Mouse (Mus musculus) thymus, postnatal 0 days (tissue): Measurements from ENCODE around the gene Odf3l1. TPM values are rescaled to one million over a fixed set of nuclear protein-coding genes. Genes with fewer than 3 reads are reported as not detected.

ENCODE experiments used
- DNase-seq: peaks from one replicate; pipeline ENCODE4 v3.0.0-alpha.2; 2015; ENCODE audit warnings: low spot score
- polyA plus RNA-seq: library from polyadenylated mRNA; unstranded; fragments of >200 nt; fragmentation: Nextera tagmentation; extraction: Ambion mirVana; gene quantifications from 2 replicates; pipeline ENCODE4 v1.2.1, GENCODE M21; 2015

Odf3l1 gene
- polyA plus RNA-seq, 1 experiment from 2014 or later: 0.13 TPM

DNA sequence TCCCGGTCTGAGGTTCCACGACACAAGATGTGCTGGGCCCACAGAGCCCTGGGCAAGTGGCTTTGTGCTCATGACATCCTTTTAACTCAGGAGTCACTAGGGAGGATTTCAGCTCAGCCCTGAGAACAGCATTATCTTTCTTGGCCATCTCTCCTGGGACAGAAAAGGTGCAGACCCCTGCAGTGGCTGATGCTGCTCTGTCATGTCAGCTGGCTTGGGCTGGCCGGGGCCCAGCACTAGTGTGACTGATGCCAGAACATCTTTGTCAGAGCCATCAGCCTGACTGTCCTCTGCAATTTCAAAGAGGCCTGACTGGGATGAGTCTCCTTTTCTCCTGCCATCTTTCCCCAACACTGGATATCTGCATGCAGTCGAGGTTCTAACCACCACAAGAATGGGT lies 17.8 kb upstream of the Odf3l1 start:
- DNase-seq: no peak

DNA sequence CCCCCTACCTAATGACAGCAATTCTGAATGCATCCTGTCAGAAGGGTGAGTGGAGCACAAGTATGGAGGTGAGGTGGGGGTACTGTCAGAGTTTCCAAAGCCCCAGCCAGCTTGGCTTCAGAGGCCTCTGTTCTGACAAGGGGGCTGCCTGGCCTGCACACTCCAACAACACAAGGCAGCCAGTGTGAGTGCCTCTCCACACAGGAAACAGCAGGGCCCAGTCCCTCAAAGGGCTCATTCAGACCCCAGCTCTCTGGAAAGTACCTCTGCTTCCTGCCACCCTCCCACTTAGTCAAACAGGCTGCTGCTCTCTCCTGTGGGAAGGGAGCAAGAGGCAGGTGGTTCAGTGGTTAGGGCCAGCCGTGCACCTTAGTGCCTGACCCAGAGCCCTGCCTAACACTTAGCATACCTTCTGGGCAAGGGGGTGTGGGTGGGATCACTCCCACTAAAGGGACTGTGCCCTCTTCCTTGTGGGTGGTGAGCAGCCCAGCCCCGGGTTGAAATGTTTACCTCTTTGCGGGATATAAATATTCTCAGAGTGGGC lies 17.1 kb upstream of the Odf3l1 start:
- peak; percentile 10 for DNase-seq

DNA sequence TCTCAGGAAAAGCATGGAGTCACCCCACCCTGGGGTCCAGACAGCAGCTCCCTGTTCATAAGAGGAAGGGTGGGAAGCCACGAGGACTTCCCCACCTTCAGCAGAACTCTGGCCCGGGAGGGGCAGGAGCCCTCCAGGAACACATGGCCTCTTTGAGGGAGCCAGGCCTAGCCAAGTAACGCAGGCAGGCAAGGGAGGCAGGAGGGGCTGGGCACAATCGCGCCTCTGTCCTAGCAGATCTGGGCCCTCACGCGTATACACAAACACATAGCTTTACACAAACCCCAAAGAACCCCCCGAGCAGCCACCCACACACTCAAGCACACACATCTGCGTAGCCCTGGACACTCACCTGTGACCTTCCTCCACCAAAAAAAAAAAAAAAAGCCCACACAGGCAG lies 16.3 kb upstream of the Odf3l1 start:
- no peak for DNase-seq

DNA sequence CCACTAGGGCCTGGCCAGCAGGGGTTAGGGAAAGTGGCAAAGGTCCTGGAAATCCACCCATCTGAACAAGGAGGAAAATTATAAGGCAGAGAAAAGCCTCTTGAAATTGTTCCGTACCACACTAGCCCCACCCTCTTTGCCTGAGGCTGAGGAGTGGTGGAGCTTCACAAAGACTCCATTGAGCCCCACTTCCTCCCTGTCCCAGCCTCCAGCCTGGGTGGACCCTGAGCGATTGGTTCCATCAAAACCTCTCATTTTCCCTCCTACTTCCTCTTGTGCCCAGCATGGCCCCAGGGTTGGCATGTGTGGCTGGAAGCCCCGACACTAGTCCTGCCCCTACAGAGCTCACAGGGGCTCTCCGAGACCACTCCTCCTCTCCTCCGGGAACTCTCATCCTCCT lies 12.8 kb upstream of the Odf3l1 start:
- no peak for DNase-seq

DNA sequence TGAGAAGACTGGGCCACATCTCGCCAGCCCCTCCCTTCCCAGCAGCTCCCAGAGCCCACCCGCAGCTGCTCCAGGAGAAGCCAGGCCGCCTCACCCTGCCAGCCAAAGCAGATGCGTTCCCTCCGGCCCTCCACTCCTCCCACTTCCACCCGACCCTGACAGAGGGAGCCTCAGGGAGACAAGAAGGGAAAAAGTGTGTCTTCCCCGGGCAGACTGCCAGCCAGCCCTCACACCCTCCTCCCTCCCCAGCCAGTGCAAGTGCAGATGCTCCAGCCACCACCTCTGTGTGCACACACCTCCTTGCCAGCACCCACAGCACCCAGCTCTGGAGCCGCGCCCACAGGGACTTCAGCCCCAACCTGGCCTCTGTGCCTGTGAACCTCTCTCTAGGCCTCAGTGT lies 12.3 kb upstream of the Odf3l1 start:
- no peak for DNase-seq

DNA sequence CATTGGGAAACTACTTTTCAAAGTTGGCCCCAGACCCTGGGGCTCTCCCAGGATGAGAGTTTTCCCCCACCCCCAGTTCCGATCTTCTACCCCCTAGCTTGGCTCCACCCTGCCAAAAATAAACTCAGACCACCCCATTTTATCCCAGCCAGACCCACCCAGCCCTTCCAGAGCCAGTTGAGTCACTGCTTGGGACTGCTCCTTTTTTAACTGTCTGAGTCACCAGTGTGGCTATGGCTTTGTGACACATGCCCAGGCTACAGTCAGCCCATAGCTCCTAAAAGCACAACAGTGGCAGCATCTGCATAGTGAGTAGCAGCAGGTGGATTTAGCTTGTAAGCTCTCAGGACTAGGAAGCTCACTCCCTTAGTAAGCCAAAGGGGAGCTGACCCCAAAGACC lies 8.6 kb upstream of the Odf3l1 start:
- DNase-seq: no peak

DNA sequence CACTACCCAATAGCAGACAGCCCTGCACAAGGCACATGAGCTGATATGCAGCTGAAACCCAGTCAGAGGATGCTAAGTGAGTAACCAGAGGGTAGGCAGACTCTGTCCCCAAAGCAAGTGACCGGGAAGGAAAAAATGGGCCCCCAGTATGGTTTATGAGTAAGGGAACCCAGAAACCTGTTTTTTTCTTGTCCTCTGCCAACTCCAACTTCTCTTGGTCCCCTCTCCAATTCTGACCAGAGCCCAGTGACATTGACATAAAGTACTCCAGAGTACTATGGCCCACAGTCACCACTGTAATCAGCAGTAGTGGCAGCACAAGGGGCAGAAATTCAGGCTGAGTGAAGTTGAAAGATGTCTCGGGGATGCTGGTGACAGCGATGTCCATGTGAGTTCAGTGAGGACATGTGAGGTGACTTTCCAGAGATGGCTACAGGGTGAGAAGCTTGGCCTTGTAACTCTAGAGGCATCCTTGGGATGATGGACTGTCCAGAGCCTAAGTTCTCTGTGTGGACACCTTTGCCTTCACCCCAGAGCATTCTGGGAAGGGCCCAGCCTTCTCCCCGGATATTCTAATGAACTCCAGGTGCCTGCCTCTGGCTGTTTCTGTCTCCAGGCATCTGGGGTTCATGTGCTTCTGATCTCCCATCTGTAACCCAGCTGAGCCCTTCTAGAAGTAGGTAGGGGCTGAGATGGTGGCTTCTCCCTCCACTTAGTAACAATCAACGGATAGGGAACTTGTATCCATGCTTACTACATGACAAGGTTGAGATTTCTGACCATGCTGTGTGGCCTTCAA lies 7.8 kb upstream of the Odf3l1 start:
- DNase-seq: no peak

DNA sequence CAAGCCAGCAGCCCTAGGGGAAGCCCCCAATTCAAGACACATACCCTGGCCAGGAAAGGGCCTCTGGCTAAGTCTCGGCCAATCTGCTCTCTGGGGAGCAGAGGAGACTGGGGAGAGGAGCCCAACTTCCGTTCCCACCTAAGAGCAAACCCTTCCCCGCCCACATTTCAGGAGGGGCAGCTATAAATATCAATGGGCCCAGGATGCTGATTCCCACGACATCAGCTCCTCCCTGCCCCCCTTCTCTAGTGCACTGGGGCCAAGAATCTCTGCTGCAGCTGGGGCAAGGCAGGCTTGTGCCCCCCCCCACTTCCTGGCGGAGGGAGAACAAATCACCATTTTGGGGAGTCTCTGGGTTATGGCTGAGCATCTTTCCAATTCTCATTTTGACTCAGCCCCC lies 6.7 kb upstream of the Odf3l1 start:
- peak; percentile 11 for DNase-seq

DNA sequence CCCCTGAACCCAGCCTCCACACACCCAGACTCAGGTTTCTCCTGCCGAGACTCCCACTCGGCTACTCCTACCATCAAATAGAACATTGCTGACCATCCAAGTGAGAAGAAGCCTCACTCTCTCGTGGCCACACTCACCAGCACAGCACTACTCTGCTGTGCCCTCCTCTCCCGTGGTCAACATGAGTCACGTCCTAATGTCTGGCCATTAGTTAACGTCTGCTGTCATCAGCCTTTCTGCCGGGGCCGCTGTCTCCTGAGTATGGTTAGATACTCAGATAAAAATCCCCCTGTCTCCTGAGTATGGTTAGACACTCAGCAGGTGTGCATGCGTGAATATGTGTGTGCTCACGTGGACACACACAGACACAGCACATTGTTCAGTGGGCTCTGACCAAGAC lies 6.3 kb upstream of the Odf3l1 start:
- no peak for DNase-seq

DNA sequence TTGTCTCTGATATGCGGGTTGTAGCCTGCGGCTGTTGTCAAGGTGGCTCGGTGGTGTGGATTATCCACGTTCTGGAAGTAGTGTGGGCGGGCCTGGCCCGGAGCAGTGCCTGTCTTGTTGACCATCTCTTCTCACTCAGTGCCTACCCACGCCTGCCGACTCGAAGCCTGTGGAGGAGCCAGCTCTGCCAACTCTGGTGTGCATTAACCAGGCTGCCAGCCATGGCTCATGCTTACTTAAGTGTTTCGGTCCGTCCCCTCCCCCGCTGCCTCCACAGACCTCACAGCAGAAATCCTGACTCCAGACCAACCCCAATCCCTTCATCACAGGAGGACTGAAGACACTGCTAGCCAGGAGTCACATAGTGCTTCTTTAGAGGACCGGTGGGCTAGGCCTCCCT lies 5.1 kb upstream of the Odf3l1 start:
- DNase-seq: no peak

DNA sequence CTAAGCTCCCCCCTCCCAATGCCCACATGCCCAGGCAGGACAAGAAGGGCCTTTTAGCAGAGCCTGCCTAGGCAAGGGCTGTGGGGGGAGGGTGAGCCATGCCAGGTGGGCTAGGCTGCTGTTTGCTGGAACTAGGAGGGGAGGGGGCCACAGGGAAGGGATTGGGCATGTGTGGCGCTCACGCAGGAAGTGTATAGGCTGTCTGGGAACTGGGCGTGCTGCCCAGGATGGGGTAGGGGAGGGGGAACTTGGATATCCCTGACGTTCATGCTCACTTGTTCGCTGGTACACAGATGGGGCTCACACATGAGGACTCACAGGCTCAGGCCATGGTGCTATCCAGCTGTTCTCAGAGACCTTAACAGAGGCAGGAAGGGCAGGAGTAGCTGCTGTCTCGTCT lies 3.8 kb upstream of the Odf3l1 start:
- DNase-seq: no peak

DNA sequence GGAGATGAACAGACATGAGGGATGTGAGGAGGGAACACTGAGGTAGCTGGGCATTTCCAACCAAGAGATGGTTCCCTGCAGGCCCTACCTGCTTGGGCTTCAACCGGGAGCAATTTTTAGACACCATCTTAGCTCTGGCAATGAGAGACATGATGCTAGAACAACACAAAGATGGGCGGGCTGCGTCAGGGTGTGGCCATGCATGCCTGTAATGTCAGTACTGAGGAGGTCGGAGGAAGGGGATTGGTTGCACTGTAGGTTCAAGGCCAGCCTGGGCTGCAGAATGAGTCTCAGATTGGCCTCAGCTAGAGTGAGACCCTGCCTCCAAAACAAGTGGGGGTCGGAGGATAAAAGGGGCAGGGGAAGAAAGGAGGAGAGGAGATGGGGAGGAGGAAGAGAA lies 2.0 kb upstream of the Odf3l1 start:
- no peak for DNase-seq

DNA sequence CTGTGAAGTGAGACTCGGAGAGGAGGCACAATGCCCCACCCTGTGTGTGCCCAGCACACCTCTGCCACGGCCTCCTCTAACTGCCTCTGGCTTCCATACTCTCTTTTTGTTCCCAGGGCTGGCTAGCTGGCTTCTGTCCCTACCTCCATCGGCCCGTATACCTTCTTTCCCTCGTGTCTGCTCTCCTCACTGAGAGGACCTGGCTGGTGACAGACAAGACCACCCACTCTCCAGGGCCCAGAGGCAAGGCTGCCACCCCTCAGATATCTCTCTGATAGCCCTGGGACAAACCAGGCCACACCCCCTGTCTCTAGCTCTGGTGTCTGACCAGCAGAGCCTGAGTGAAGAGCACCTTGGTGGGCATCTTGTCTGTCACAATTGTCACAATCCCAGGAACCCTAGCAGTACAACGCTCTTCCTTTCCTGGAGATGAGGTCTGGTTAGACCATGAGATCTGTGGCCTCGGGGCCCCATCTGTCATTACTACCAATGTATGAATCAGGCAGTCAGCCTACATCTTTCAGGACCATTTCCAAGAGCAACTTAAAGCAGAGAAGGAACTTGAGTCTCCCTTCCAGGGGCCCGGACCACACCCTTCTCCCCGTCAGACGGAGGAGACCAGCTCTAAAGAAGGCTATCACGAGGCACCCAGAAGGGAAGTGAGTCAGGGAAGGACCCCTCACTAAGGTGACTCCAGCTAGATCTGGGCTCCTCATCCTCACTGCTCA lies 1.4 kb upstream of the Odf3l1 start:
- DNase-seq: no peak

DNA sequence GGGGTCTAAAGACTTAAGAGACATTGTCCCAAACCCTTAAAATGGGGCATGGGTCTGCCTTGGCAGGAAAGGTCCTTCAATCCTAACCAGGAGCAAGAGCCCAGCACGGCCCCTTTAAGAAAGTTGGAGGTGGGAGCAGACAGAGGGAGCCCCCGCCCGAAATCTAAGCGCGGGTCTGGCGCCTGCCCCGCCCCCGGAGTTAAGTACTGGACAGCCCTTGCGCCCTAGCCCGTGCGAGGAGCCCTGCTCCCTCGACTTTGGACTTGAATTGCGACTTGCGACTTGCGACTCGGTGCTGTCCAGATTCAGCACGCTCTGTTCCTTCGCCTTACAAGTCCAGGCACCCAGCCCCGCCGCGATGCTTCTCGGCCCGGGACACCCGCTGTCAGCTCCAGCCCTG lies 353 bp upstream of the Odf3l1 start, which contains the start of gene Cspg4:
Gene Cspg4 (plus strand): TSS at position 202 of the 400 bp plus-strand sequence.
- DNase-seq: no peak

DNA sequence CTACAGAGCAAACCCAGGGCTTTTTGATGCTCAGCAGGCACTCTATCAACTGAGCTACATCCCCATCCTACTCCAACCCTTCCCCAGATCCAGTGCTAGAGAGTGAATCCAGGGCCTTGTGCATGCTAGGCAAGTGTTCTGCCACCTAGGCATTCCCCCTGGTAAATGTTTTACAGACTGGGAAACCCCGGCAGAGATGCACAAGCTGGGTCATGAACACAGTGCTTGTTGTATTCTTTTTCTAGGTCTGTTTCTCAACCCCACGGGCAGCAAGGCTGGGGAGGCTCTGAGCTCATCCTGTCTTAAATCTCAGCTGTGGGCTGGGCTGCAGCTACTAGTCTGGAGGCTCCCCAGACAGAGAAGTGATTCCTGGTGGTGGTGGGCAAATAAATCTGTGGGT lies 1.6 kb downstream of the Odf3l1 start:
- DNase-seq: no peak

DNA sequence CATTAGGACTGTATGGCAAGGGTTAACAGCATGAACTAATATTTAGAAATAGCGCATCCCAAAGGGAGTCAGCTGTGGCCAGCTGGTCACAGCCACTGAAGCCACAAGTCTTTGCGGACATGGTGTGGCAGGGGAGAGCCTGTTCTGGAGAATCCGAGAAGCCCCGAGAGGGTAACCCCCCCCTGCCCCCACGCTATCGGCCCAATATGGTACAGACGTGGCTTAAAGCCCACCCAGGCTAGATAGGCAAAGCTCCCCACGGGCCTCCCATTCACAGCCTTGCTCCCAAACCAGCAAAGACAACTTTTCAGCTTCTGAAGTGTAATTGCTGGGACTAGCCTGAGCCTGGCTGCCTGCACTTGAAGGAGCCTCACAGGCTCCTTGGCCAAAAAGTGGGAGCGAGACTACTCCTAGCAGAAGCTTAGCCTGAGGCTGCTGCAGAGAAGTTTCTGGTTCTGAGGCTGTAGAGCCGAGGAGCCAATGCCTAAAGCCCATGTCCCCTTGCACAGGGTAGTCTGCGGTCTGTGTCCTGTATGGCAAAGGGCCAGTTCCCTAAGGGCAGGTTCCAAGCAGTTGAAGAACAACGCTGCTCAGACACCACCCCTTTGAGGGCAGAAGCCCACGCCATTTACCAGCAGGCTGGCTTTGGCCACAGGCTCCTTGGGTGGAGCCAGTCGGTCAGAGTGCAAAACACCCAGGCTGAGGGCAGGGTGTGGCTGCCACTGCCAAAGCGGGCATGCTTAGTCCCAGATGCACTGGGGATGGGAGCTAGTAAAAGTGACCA lies 3.8 kb downstream of the Odf3l1 start:
- DNase-seq: no peak

DNA sequence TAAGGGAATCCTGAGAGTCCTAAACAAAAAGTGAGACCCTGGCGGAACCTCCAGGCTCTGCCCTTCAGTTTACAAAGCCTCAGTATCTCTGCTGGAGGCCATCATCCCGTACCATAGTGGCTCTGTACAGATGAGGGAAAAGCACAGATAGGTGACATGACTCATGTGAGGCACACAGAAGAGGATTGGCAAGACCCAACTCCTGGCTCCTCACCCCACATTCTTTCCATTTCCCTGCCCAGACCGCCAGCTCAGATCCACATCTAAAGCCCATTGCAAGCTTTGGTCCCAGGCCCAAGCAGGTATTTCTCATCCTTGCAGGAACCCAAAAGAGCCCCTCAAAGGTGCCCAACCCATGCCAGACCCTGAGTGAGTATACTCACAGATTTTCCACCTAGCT lies 4.4 kb downstream of the Odf3l1 start:
- no peak for DNase-seq

DNA sequence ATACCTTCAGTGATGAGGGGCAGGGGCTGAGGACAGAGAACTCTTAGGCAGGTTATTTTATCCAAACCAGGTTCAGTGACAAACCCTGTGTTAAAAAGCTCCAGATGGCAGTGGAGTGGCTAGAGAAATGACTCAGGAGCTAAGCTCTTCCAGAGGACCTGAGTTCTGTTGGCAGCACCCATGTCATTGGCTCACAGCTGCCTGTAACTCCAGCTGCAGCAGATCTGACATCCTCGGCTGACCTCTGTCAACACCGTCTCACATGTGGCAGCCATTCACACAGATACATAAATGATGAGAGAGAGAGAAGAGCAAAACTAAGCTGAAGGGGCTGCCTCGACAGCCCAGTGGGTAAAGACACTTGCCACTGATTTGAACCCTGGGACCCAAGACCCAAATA lies 7.0 kb downstream of the Odf3l1 start:
- no peak for DNase-seq

DNA sequence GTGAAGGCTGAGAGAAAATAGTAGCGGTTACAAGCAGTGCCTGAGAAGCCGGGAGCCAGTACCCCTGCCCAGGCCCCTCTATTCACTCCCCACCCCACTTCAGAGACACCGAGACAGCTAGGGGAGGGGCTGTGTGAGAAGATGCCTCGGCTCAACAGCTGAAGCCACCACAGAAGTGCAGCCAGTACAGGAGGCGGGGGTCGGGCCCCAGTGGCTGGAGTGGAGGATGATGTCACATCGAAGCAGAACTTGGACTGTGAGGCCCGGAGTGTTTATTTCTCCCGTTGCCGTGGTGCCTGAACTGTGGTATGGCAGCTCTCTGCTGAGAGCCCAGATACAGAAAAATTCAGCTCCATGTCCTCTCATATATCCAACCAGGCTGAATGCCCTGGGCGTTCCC lies 12.7 kb downstream of the Odf3l1 start:
- no peak for DNase-seq

DNA sequence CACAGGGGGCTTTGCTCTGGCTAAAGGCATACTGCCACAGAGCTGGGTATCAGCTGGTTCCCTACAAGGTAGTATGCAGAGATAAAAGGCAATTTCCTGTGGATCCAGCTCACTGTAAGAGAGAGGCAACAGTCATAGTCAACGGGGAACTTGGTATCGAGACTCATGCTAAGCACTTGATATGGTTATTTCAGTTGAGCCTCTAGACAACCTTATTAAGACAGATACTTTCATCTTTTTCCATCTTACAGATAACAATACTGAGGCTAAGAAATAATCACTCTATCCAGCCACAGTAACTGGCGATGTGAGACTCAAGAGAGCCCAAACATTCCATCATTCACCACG lies 13.6 kb downstream of the Odf3l1 start:
- DNase-seq: no peak

DNA sequence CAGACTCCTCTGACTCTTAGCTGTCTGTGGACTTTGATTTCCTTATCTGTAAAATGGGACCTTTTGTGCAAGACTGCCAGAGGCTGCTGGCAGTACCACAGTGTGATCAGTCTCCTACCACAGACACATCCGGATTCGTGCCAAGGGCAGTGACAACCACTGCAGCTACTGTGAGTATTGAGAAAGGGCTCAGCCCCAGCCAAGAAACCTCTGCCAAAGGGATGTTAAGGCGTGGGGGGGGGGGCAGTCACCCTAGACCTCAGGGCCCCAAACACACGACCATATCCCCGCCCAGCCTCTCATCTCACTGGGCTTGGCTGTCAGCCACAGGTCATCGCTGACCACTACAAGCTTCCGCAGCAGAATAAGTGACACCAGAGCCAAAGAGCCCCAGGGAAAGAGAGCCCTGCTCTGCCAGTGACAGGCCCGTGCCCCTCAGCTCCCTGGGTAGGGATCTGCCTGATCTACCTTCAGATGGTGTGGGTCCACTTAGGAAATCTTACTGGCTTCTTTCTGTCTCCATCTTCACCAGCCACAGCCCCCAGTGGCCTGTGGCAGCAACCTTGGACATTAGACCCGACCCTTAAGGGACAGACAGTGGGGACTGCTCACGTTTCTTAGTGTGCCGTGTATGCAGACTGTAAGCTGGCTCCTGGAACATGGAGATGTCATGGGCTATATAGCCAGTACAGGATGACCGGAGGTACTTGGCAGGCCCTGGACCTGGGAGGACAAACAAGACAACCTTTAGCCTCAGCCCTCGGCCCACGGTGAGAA lies 14.2 kb downstream of the Odf3l1 start:
- DNase-seq: no peak
